Mouse (Mus musculus) erythroblast, embryonic 14.5 days (primary cell): ENCODE results near the gene Gm7168. TPM values are rescaled to one million over a fixed set of nuclear protein-coding genes. Genes with fewer than 3 reads are reported as not detected.
"Not testable (repeated sequence)": the region's sequence is repeated elsewhere in the genome, so short reads cannot be mapped to it uniquely, and the experiment has no call there.

ENCODE experiments used
- H3K27me3 ChIP-seq: 2 replicates; pipeline ENCODE4 v1.6.1; 2012; ENCODE audit warnings: inconsistent platforms; ENCODE audit not compliant: control insufficient read depth
- H3K36me3 ChIP-seq: 2 replicates; pipeline ENCODE4 v1.6.1; 2012; ENCODE audit warnings: mild to moderate bottlenecking, inconsistent platforms; ENCODE audit not compliant: control insufficient read depth
- H3K4me1 ChIP-seq: 2 replicates; pipeline ENCODE4 v1.6.1; 2012; ENCODE audit warnings: inconsistent platforms; ENCODE audit not compliant: control insufficient read depth
- H3K4me3 ChIP-seq: replicated peaks from 2 replicates; pipeline ENCODE3; 2012; ENCODE audit warnings: moderate library complexity, mild to moderate bottlenecking, inconsistent platforms
- H3K9me3 ChIP-seq: 2 replicates; pipeline ENCODE4 v1.6.1; 2012; ENCODE audit warnings: low read length, inconsistent platforms, mixed read lengths; ENCODE audit not compliant: control insufficient read depth
- GATA1 ChIP-seq: IDR thresholded peaks from 2 replicates; pipeline ENCODE4 v1.6.1; 2012; ENCODE audit warnings: low read length, inconsistent platforms, mixed read lengths
- TAL1 ChIP-seq: IDR thresholded peaks from 3 replicates; pipeline ENCODE4 v1.6.1; 2012; ENCODE audit warnings: low read length, inconsistent platforms, mixed read lengths
- polyA plus RNA-seq: library from polyadenylated mRNA; stranded (reverse); fragments of >175 nt; gene quantifications from 2 replicates; pipeline ENCODE4 v1.2.3, GENCODE M21; 2012

The Gm7168 gene
- not detected in 2 replicates for polyA plus RNA-seq

DNA sequence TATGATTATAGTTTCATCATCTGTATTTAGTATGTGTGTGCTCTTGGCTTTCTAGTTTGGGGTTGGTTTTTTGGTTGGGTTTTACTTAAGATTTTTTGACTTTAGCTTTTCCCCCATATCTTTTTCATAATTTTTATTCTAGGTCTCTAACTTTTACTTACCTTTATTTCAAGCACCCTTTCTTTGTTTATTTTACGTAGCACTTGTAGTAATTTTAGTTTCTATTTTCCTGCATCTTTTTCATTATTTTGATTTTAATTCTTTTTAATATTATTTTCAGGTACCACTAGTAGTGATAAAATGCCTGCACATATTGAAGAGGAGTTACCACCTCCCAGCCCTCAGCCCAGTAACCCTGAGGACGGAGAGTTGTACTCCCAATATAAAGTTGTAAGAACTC lies at the start of gene Gm7168:
Gm7168 (plus strand) TSS at position 301 of the 400 bp plus-strand sequence.
- not testable (repeated sequence) for H3K4me3 ChIP-seq, H3K27me3 ChIP-seq

DNA sequence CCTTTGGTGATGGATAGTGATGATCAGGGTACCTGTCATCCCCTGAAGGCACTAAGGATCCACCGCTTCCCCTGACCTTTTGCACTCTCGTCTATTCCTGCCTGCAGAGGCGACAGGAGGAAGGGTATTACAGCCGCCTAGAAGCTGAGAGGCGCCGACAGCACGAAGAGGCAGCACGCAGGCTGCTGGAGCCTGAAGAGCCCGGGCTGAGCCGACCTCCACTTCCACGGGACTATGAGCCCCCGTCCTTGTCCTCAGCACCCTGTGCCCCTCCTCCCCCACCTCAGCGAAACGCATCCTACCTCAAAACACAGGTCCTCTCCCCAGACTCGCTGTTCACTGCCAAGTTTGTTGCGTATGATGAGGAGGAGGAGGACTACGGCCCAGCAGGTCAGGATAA lies 49.3 kb upstream of the Gm7168 start:
- H3K9me3 ChIP-seq = no peaks in the 10 kb centered on the region
- H3K4me3 ChIP-seq = no peak overlapping the region
- no peaks in the 10 kb centered on the region for H3K27me3 ChIP-seq
- H3K36me3 ChIP-seq = peaks cover 3% of the 10 kb centered on the region; the same call in 1 of the 2 replicates
- TF ChIP-seq GATA1 = no peak
- TF ChIP-seq TAL1 = no peak
- H3K4me1 ChIP-seq = no peaks in the 10 kb centered on the region

More for the DNA sequence above, at the start of gene Gm7168:
- H3K36me3 ChIP-seq, H3K4me1 ChIP-seq, H3K9me3 ChIP-seq: not testable (repeated sequence)

DNA sequence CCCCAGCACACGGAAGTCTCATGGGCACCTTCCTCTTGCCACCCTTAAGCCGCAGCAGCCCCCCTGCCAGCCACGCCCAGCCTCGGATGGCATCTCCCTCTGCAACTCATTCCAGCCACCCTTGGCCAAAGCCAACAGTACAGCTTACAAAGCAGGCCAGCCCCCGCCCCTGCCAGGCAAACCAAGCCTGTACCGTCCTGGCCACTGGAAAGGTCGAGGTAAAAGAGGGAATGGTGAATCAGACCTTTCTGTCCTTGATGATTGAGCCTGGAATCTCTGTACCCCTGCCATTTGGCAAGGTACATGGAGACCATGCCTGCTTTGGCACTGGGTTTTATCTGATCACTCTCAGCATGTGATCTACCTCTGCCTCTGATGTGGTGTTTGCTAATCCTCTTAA lies 48.9 kb upstream of the Gm7168 start:
- TF ChIP-seq TAL1 = no peak
- TF ChIP-seq GATA1 = no peak
- Histone ChIP-seq H3K9me3 (no peaks in the 10 kb centered on the region), H3K27me3 (no peaks in the 10 kb centered on the region), H3K4me3 (no peak overlapping the region), H3K36me3 (peaks cover 3% of the 10 kb centered on the region; the same call in 1 of the 2 replicates), H3K4me1 (no peaks in the 10 kb centered on the region)

DNA sequence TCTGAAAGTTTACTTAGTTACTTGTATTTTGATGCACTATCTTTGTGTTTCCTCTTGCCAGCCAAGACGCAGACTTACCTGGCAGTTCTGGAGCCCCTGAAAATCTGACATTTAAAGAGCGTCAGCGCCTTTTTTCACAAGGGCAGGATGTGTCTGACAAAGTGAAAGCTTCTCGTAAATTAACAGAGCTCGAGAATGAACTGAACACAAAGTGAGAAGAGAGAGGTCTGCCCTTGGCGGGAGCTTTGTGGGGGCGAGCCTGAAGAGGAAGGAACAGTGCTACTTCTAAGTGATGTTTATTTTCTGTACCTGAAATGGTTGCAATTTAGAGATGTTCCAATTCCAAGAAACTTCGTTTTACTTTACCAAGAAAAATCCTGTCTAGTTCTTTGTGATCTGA lies 44.4 kb upstream of the Gm7168 start:
- Histone ChIP-seq H3K36me3 (peaks cover 3% of the 10 kb centered on the region; the same call in 1 of the 2 replicates), H3K4me1 (no peaks in the 10 kb centered on the region), H3K27me3 (no peaks in the 10 kb centered on the region), H3K9me3 (no peaks in the 10 kb centered on the region), H3K4me3 (no peak overlapping the region)
- TF ChIP-seq TAL1 (no peak), GATA1 (no peak)

DNA sequence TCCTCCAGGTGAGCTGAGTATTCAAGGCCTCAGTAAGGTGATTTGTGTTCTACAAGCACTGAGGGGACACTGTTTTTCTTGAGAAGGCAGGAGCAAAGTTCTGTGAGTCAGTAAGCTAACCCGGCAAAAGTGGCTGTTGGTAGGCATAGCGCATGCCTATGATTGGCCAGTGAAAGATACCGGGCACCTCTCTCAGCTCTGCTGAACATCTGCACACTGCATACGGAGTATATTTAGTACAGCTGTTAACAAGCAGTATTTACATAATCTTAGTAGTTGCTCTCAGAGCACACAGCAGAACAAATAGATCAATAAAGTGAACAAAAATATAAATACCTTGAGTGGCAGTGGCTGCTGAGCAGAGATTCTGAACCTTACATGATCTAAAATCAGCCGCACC lies 41.1 kb upstream of the Gm7168 start:
- Histone ChIP-seq H3K4me1 (no peaks in the 10 kb centered on the region), H3K36me3 (no peaks in the 10 kb centered on the region), H3K4me3 (no peak overlapping the region), H3K9me3 (no peaks in the 10 kb centered on the region), H3K27me3 (no peaks in the 10 kb centered on the region)
- TF ChIP-seq GATA1 (no peak), TAL1 (no peak)

DNA sequence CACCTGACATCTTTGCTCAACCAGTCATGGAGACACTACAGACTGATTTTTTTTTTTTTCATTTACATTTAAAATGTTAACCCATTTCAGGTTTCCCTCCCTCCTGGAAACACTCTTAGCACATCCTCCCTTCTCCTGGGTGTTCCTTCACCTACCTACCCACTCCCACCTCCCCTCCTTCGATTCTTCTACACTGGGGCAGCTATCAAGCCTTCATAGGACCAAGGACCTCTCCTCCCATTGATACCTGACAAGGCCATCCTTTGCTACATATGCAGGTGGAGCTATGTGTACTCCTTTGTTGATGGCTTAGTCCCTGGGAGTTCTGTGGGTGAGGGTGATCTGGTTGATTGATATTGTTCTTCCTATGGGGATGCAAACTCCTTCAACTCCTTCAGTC lies 40.5 kb upstream of the Gm7168 start:
- no peaks in the 10 kb centered on the region for H3K9me3 ChIP-seq
- no peaks in the 10 kb centered on the region for H3K36me3 ChIP-seq
- H3K4me1 ChIP-seq = no peaks in the 10 kb centered on the region
- H3K4me3 ChIP-seq = no peak overlapping the region
- no peak for TF ChIP-seq GATA1
- TF ChIP-seq TAL1 = no peak
- H3K27me3 ChIP-seq = no peaks in the 10 kb centered on the region

DNA sequence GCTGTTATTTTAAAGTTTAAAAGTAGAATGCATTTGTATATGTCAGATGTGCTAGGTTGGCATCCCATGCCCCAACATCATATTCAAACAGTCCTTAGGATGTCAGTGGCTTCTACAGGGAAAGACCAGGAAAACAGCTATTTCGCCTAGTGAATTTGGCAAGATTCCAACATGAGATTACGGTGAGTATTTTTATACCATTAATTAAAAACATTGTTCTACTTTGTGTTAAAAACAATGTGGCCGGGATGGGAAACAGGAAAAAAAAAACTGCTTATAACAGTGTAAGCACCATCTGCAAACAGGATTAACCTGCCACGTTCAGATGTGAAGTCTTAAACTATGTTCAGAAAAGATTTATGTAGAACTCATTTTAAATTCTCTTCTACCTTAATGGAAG lies 34.2 kb upstream of the Gm7168 start:
- no peaks in the 10 kb centered on the region for H3K27me3 ChIP-seq
- TF ChIP-seq TAL1 = no peak
- TF ChIP-seq GATA1 = no peak
- no peaks in the 10 kb centered on the region for H3K9me3 ChIP-seq
- no peaks in the 10 kb centered on the region for H3K36me3 ChIP-seq
- no peak overlapping the region for H3K4me3 ChIP-seq
- no peaks in the 10 kb centered on the region for H3K4me1 ChIP-seq

DNA sequence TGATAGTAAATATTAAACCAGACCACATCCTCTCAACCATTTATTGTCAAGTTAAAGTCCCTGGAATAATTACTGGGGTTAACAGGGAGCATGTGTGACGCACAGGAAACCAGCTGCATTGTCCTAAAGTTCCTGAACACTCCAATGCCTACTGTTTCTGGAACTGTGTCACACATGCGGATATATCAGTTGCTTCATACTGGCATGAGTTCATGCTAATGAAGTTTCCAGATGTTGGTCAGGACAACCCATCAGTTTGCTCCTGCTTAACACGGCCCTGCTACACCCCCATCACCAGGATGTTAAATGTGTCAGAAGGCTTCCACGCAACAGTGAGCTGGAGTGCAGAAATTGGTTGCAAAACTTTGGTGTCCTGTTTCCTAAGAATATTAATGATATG lies 33.6 kb upstream of the Gm7168 start:
- TF ChIP-seq GATA1 (no peak), TAL1 (no peak)
- Histone ChIP-seq H3K4me3 (no peak overlapping the region), H3K27me3 (no peaks in the 10 kb centered on the region), H3K36me3 (no peaks in the 10 kb centered on the region), H3K4me1 (no peaks in the 10 kb centered on the region), H3K9me3 (no peaks in the 10 kb centered on the region)

DNA sequence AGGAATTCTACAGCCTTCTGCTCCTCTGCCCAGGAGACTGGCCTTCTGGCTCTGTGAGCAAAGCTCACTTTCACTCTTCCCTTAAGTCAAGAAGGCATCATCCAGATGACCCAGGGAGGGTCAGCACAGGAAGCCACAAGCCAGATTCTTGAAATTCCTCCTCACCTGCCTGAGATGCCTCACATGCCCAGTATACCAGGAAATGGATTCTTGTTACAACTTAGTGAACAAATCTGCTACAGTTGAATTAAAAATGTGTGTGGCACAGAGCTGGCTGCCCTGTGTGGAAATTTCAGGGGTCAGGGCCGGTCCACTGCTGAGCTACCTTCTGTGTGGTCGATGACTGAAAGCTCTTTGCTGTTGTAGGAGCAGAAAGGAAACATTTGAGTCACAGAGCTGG lies 27.4 kb upstream of the Gm7168 start:
- Histone ChIP-seq H3K9me3 (no peaks in the 10 kb centered on the region), H3K36me3 (no peaks in the 10 kb centered on the region), H3K4me3 (no peak overlapping the region), H3K27me3 (no peaks in the 10 kb centered on the region), H3K4me1 (no peaks in the 10 kb centered on the region)
- TF ChIP-seq GATA1 = no peak
- no peak for TF ChIP-seq TAL1

DNA sequence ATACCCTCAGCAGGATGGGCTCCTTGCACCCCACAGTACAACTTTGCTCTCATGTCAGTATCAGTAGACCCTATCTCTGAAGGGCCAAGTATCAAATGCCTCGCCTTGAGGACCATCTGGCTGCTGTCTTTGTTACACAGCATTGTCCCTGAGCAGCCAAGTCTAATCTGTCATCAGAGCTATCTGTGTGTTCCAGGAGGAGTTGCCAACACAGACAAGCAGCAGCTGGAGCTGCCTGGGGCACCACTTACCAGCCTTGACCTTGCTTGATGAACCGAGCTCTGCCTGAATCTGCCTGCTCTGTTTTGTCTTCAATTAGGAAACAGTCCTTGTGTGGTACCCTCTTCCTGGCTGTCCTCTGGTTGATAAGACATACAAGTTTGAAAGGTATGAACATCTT lies 24.8 kb upstream of the Gm7168 start:
- no peak for TF ChIP-seq GATA1
- no peak for TF ChIP-seq TAL1
- H3K4me3 ChIP-seq = no peak overlapping the region
- no peaks in the 10 kb centered on the region for H3K9me3 ChIP-seq
- H3K36me3 ChIP-seq = no peaks in the 10 kb centered on the region
- no peaks in the 10 kb centered on the region for H3K27me3 ChIP-seq
- no peaks in the 10 kb centered on the region for H3K4me1 ChIP-seq

DNA sequence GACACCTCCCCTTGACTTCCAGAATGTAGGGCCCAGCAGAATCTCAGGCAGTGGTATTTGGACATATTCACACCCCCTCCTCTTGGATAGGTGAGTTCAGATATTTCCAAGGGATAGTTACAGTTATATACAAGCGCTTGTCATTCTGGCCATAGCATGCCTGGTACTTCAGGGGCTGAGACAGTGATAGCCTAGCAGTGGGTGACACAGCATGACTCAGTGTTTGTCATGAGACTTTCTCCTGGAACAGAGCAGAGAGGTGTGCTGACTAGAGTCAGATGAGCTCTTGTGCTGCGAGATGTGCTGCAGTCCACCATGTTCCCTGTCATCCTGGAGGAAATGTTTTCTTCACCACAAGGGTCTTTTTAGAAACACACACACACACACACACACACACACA lies 23.6 kb upstream of the Gm7168 start:
- Histone ChIP-seq H3K4me1 (no peaks in the 10 kb centered on the region), H3K9me3 (no peaks in the 10 kb centered on the region)
- TF ChIP-seq TAL1 (no peak), GATA1 (no peak)

More for the DNA sequence above, 23.6 kb upstream of the Gm7168 start:
- no peaks in the 10 kb centered on the region for H3K36me3 ChIP-seq
- no peaks in the 10 kb centered on the region for H3K27me3 ChIP-seq
- H3K4me3 ChIP-seq = no peak overlapping the region
